Mouse (Mus musculus) kidney, adult 2 months (tissue): ENCODE measurements at regions not wholly inside any gene's neighbourhood (a gene's known extent, or its start where the extent isn't known, plus 50 kb on each side); places are given as distances from the start of the nearest gene placed in this dataset.

Source experiments
- CTCF ChIP-seq: fragments of 200-500 bp; conservative IDR thresholded peaks from 2 replicates; pipeline ENCODE4 v1.5.1; 2011; ENCODE audit warnings: low read depth, mild to moderate bottlenecking, control low read depth, low read length, moderate library complexity, mixed read lengths; ENCODE audit not compliant: insufficient read depth, insufficient read length
- POLR2A ChIP-seq: fragments of 200-500 bp; IDR thresholded peaks from one replicate; pipeline ENCODE4 v1.6.1; 2011; ENCODE audit warnings: low read depth, low read length, control low read depth

- TF ChIP-seq CTCF: no peak
- no peak for TF ChIP-seq POLR2A
Observed at GRCm38 (mm10) chr13:16219877-16220276, 208.2 kb downstream of the Inhba start.
